Mouse (Mus musculus) cerebellum, adult 9-11 months (tissue): ENCODE measurements at regions not wholly inside any gene's neighbourhood (a gene's known extent, or its start where the extent isn't known, plus 50 kb on each side); places are given as distances from the start of the nearest gene placed in this dataset.

Source experiments
- DNase-seq: peaks from one replicate; pipeline ENCODE4 v3.0.0; 2022

DNA sequence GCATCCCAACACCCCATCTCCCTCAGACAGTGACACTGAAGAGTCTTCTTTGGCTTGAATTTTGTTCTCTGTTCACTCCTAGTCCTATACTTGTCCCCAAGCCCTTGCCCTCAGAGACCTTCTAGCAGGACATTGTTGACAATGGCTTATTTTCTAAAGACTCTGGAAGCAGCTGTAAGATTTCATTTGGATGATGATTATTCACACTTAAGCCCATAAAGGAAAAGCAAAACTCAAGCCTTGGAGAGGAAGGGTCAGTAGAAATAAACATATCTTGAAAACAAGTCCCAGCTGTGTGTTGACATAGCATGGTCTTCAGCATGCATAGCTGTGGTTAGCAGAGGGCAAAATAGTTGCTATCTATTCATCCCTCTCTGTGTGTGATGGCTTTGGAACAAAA, 59.9 kb upstream of the Cdh11 start:
- no peak for DNase-seq

DNA sequence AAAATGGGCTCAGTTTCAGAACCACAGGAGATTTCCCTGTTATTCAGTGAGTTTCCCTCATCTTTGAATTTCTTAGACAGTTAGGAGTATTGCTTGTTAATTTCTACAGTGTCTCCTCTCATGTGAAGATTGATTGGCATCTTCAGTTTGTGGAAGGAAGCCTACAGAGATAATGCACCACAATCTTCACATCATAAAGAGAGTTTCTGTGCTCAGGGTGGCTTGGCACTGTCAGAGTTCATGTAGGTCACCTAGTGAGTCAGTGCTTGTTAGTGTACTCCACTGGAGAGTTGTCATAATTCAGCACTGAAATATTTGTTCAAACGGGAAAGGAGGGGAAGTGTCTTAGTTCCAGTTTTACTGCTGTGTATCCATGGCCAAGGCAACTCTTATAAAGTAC, 74.6 kb upstream of the Cdh11 start:
- no peak for DNase-seq

DNA sequence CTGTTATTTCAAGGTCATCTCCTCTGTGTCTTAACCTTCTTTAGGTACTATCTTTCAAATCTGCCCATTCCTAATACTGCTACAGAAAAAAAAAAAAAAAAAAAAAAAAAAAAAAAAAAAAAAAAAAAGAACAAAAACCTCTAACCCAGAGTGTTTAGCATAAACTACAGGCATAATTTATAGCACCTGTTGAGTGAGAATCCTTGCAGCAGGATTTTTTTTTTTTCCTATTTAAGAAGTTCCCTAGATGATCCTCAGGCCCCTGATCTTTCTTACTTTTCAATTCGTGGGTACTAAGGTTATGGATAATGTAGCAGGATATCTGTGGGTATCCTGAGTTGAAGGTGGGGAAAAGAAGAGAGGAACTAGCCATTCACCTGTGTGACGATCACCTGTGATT, 114.1 kb upstream of the Cdh11 start:
- no peak for DNase-seq

DNA sequence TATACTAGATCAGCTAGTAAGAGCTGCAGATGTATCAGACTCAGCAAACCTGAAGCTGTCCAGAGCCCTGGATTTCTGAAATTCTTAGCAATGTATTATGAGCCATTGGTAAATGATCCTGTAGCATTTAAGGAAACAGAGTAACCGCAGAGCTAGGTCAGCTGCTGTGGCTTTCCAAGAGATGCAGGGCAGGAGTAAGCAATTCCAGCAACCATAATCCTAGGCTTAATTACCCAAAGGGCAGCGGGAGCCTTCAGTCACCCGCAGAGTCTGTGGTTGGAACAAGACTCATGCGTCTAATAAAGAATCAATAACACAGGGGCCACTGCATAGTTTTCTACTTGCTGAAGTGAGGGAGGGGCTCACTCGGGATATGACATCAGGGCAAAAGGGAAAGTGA, 115.2 kb upstream of the Cdh11 start:
- DNase-seq, result no peak

DNA sequence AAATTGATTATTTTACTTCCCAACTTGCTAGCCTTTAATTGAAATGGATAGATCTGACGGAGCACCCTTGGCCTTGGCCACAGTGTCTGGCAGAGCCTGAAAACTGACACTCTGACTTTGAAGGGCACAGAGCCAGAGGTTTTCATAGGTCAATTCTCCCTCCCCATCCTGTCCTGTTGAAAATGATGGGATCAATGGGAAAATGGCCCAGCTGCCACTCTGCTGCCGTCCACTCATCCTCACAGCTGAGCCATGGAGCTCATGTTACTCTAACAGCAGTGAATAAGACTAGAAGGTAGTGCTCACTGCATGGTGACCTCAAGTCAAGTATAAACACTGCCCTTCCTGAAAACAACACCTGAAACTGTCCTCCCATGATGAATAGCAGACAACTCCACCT, 122.0 kb upstream of the Cdh11 start:
- DNase-seq, result no peak

DNA sequence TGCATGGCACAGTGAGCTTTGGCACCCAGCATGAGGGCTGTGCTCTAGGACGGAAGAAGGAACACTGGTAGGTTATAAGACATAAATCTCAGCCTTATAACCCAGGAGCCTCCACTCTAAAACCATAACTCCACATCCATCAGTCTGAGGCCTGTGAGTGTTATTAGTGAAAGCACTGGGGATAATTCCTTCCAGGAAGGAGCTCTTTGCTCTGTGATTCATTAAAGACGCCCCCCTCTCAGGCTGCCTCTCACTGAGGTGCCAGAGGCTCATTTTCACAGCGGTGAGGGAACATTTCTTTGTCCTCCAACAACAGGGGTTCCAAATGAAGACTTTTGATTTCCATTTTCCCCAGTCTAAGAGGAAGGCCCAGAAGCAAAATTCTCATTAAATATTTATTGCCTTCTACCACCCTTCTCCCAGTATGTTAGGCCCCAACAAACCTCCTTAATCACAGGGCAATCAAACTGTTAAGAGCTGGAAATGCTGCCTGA, 145.9 kb upstream of the Cdh11 start:
- DNase-seq, result no peak

DNA sequence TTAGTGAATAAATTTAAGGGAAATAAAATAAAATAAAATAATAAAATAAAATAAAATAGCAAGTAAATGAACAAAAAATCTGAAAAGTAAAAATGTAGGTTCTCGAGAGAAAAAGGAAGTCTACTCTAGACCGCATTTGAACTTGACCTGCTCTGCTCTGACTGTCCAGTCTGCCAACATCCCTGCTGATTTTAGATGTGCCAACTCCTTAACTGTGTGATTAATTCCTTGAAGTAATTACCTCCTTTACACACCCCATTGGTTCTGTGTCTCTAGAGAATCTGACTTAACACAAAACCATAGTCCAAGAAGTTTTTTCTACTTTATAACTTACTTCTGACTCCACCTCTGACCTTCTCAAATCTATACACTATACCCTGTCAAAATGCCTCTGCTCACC, 153.3 kb upstream of the Cdh11 start:
- no peak for DNase-seq

DNA sequence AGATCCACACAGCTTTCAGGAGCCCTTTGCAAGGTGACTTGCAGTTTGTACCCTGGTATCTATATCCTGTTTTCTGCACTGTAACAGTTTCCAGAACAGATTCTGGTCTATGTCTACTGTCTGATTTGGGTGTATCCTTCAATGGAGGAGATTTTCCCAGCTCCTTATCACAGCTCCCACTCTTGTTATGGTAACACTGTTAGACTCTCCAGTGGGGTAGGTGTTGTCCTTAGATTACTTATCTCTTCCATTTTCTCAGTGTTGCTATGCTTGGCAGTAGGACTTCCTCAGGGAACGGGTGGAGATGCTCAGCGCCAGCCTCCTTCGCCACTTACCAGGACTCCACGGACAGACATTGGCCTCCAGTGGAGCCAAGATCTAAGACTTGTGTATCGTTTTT, 160.1 kb upstream of the Cdh11 start:
- DNase-seq, result no peak

DNA sequence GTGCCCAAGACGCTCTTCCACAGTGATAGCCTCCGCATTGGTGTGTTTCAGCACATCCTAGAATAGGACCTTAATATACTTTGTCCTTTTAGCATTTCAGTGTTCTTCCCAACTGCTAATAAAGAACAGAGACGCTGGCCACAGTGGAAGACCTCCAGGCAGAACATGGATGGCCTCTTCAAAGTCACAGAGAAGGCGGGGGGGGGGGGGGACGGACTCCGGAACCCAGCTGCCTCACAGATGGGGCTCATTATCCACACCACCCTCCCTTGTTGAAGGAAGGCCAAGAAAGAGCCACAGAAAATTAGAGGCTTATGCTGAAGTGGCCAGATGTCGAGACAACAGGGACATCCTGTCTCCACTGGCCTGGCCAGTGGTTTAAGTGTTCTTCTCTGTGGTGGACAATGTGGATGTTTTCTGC, 192.7 kb upstream of the Cdh11 start:
- DNase-seq, result no peak

DNA sequence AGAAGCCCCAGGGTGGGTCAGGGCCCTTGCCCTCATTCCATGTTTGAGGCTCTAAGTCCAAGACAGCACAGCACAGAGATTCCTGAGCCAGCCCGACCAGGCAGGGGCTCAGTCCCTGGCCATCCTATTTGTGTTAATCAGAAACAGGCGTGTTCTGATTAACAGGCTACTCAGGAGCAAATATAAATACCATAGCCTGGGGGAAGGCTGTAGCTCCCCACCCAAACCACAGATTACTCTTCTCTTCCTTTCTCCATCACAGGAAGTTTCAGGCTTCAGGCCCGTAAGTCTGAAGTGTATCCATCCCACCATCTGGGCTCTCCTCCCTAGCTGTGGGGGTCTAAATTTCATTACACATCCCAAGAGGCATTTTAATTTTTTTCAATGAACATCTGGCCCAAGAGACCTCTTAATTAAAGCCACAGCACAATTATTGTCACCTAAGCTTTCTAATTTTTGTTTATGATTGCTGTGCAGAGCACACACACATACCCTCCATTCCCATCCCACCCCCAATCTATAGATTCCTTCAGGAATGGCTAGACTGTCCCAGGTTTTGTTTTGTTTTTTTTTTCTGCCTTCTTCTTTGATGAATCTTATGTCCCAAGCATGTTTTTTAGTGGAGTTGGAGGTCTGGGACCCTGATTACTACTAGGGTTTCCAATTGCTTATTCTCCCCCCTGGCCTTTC, 197.9 kb upstream of the Cdh11 start:
- no peak for DNase-seq

DNA sequence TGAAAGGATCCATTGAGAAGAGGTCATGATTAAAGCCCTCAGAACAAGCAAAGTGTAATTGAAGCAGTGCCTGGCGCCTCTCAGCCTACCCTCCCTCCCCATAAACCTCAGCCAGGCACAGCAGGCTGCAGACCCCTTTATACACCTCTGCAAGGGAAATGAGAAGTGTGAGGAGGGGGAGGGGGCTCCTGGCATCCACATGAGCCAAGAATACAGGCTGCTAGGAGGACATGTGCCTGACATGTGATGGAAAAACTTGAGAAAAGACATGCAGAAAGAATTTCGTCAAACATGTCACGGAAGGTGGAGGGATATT, 198.4 kb upstream of the Cdh11 start:
- no peak for DNase-seq

DNA sequence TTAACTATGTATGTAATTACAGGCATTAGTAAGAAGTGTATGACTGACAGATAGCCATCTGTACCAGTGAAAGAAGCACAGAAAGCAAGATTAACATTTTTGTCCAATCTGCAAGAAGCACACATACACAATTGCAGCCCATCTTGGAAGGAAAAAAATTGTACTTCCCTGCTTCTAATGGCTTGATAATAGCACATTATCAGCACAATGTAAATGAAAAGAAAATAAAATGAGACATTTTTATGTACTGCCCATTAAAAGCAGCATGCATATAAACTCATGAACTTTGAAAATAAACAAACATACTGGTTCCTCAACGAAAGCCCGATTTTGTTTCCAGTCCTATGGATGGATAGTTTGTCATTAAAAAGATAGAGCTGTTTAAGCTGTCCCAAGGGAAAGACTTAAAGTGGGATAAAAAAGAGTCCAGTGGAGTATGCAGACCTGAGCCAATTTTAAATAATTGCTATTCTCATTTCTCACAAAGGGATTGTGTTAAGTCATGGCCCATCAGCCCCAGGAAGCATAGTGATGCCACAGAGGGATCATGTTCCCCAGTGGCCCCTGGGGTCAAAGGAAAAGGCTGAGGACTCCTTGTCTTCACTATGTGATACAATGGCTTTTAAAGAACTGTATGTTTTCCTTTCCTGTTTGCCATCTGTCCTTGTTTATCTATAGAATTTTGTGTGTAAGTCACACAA, 222.0 kb upstream of the Cdh11 start:
- DNase-seq, result no peak

DNA sequence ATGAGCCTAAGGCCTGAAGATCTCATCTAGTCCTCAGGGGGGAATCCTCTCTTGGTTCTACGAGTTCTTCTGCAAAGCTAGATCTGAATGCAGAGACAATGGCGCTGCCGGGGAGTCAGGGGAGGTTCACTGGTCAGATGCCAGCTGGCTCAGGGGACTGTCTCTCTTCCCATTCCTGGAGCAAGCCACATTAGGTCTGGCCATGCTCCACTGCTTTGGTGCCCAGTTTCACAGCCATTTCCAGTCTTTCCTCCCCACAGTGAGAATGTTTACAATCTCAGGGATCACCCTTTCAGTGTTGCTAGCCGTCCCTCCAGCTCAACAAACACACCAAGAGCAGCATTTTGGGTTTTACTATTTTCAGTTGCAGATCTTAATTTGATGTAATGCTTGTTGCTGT, 233.7 kb upstream of the Cdh11 start:
- DNase-seq, result no peak

DNA sequence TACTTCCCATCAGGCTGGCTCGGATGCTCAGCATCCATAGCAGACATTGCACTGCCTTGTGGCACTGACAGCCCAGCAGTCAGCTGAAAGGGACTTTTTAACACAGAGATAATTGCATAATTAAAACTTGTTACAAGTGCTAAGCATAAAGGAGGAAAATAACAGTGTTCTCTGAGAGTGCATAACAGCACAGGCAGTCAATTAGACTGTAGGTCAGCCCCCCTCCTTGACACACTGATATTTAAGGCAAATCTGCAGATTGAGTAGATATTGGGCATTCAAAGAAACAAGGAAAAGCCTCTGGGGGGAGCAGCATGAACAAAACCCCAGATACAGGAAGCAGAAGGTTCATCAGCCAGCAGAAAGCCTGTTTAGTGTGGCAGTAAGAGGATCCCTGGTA, 237.8 kb upstream of the Cdh11 start:
- DNase-seq, result no peak

DNA sequence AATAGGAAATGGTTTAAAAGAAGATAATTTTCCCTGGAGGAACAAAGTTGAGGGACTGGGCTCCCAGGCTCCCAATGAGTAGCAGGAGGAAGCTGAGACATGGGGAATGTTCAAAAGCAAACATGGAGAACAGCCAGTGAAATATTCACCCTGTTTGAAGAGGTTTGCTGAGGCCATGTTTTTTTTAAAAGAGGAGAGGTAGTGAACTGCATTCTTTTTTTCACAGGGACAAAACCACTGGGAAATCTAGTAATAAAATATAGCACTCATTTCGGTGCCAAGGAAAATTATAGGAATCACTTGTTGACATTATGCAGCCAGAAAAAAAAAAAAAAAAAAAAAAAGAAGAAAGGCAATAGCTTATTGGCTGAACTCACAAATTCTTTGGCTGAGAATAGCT, 246.3 kb upstream of the Cdh11 start:
- no peak for DNase-seq

DNA sequence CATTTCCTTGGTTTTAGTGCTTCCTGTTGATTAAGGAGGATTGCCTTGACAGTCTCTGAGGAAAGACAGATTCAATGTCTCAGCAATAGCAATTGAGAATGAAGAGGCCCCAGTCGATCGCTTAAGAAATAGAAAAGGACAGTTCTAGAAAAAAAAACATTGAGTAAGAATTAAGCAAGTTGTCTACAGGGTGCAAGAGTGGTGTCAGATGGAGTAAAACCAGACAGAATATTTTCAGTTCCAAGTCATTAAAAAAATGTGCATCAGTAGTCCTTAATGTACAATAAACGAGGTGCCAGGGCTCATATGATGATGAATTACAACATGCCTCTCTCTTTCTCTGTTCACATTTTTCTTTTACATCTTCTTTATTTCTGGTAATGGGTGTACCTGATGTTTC, 248.5 kb upstream of the Cdh11 start:
- no peak for DNase-seq

DNA sequence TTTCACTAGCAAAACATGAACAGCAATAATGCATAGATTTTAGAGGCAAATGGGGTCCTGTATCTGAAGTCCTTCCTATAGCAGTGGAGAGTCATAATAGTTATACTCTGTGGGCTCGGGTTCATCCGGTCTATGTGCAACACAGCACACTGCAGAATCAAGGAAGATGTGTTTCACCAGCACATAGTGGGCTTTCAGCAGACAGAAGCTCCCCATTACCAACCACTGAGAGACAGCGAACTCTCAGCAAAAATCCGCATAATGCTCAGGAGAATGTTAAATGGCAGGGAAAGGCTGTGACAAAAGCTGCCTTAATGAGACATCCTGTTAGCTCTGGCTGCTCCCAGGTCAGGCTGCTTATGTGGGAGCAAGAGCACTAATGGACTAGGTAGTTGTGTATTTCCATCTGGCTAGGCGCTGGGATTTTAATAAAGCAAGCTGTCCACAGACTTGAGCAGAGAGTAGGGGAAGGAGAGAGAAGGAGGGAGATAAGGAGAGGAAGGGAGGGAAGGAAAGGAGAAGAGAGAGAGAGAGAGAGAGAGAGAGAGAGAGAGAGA, 286.7 kb upstream of the Cdh11 start:
- no peak for DNase-seq

DNA sequence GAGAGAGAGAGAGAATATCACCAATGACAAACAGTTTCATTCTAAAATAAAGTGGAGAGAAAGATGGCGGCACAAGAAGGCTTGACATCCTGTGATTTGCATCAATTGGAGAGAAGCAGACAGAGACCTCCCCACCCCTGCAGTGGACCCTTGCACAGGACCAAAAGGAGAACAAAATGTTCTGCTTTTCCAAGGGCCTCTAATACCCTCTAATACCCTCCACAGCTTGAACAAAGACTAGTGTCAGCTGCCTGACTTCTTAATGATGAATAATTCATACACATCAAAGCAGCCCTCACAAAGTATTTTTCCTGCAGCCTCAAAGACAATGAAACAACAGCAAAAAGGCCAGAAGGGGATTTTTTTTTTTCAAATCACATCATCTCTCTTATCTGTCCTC, 287.2 kb upstream of the Cdh11 start:
- no peak for DNase-seq

DNA sequence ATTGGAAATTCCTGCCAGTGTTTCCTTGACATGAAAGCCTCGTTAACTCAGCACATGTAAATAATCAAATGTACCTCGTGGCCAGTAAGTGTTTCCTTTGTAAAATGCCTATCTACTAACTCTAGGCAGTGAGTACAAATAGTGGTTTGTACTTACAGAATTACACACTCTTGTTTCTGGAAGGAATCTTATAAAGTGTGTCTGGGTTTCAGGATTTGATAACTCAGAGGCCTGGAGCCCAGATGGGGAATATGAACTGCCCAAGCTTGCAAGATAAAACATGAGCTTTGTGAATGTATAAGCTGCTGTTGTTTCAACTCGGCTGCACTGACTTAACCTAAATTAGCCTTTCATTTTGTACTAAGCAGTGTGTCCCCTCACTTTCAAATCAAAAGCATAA, 293.1 kb upstream of the Cdh11 start:
- no peak for DNase-seq

DNA sequence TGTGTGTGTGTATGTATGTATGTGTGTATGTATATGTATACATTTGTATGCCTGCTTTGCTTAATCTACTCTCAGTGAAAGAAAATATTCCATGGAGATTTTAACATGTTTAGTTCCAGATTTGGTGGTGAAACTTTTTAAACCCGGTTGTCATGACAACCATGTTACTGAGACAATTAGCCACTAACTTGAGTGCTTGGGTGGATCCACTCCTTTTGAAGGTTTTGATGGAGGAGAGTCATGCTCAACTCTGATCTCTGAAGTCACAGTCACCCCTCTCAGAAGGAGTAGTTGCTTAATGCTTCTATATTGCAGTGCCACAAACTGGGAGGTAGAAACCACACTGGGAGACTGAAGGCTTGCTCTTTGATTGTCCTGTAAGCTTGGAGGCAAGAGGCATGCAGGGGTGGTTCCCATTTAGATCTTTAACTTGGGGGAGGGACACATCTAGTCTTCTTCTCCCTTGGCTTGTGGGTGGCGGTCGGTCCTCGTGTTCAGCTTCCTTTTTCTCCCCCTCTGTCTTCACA, 301.6 kb upstream of the Cdh11 start:
- DNase-seq, result no peak

DNA sequence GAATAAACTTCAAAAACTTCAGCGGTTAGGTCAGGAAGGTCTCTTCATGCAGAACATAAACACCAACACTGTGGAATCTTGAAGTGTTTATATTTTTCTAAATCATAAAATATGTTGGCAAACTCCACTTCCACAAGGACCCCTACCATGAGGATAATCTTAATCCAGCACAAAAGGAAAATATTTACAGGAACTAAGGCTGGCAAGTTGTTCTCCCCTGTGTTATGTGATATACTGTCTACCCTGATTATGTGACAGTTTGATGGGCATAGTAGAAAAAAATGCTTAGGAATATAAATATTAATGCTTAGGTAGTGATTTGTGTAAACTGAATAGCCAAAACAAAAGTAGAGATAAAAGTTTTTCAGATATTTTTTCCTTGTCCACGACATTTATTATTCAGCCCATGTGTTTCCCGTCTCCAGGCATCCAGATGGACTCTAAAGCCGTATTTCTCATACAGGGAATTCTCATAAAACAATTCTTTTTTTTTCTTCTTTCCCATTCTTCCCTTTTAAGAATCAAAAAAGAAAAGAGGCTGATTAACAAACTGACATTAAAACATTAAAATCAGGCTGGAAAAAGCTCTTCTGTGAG, 311.2 kb upstream of the Cdh11 start:
- no peak for DNase-seq

DNA sequence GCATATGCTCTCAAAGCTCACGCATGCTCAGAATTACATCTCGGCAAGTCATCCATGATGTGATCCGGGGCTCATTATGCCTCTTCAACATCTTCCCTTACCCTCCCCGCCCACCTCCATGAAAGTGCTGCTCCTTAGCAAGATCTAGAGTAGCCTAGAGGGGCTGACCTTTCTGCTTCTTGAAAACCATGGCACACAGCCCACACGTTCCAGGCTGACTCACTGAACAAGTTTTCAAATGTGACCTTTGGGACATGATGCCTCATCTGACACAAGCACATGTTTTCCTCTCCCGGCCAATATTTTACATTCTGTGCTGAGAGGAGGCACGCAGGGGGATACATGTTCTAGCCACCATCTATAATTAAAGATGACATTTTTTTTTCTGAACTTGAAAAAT, 340.1 kb upstream of the Cdh11 start:
- DNase-seq, result no peak

DNA sequence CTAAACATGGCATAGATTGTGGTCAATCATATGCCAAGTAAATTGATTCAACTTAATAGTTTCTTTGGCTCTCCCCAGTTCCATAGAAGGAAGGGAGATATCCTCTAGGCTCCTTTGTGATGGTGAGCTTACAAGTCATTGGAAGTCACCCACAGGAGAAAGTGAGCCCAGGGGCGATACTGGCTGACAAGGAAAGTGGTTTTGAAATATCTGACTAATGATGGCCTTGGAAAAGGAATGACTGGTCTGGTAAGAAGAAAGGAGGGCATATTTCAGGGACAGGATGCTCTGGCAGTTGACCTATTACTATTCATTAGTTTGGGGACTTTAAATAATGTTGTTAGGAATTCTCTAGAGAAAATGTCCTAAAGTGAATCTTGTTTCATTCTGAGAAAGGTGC, 352.7 kb upstream of the Cdh11 start:
- no peak for DNase-seq

DNA sequence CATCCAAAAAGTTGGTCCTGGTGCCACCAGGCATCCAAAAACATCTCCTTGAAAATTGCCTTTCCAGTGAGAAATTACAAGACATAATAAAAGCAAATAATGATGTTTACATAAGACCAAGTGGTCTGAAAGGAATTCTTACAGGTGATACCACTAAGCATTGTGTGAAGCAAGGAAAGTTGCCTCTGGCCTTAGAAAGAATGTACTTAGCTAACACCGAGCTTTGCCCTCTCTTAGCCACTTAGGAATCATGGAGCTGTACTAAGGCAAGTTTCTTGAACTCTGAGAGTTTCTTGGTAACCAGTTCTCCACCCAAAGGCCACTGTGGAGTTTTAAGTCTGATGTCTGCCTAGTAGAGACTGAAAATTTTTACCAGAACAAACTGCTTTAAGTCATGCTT, 359.4 kb upstream of the Cdh11 start:
- DNase-seq, result no peak
